Mouse (Mus musculus): ENCODE measurements around the gene Il3ra. TPM values are rescaled to one million over a fixed set of nuclear protein-coding genes. Genes with fewer than 3 reads are reported as not detected.

Il3ra gene
- polyA plus RNA-seq (2015; fragmentation: Nextera tagmentation; extraction: Ambion mirVana), result 2.1 TPM in 2 replicates

- no peaks in the 10 kb centered on the region for H3K27me3 ChIP-seq
- peak; percentile 70 for ATAC-seq (replicated peaks)
- no peaks in the 10 kb centered on the region for H3K36me3 ChIP-seq
- H3K27ac ChIP-seq (replicated peaks), result peak within 1 kb of the TSS; percentile 44
- peak within 1 kb of the TSS; percentile 49 for H3K9ac ChIP-seq (replicated peaks)
- H3K4me3 ChIP-seq, result peak within 1 kb of the TSS; percentile 69
- H3K4me1 ChIP-seq, result 0 out of 2 replicates have a peak, but pooled peaks cover 7% of the 10 kb centered on the region
- 3% methylated on average over 62 of the region's 69 CpGs for WGBS
- H3K9me3 ChIP-seq, result peaks cover 11% of the 10 kb centered on the region; the same call in 1 of the 2 replicates
- H3K4me2 ChIP-seq (replicated peaks), result peak within 1 kb of the TSS; percentile 74
Measured at GRCm38 (mm10) chr14:14345948-14346812, at the start of gene Il3ra. Il3ra (plus strand) TSS chr14:14346275.

- 66% methylated on average over 16 of the region's 16 CpGs for WGBS
- Histone ChIP-seq H3K27me3 (no peaks in the 10 kb centered on the region), H3K4me1 (no peaks in the 10 kb centered on the region), H3K36me3 (no peaks in the 10 kb centered on the region), H3K27ac (replicated peaks) (no peak overlapping the region), H3K9ac (replicated peaks) (no peak overlapping the region), H3K4me2 (replicated peaks) (no peak overlapping the region; the same call in 1 of the 2 replicates), H3K4me3 (0 out of 2 replicates have a peak overlapping the region, but pooled peaks have one; percentile 15), H3K9me3 (no peaks in the 10 kb centered on the region)
- no peak for ATAC-seq (replicated peaks)
Measured at GRCm38 (mm10) chr14:14308938-14309337, 37.1 kb upstream of the Il3ra start.

DNA sequence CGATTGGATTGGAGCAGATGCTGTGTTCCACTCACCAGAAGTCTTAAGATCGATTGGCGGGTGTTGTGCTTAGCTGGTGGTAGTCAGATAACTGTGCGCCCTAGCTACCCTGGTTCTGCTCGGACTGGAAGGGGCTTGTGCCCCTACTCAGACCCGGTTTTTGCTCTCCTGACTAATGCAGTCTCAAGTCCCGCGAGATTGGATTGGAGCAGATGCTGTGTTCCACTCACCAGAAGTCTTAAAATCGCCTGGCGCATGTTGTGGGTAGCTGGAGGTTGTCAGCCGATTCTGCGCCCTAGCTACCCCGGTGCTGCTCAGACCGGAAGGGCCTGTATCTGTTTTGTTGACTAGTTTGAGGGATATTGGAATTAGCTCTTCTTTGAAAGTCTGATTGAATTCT, 36.7 kb upstream of the Il3ra start:
- Histone ChIP-seq H3K4me1 (no peaks in the 10 kb centered on the region), H3K9ac (replicated peaks) (no peak overlapping the region), H3K27me3 (no peaks in the 10 kb centered on the region), H3K27ac (replicated peaks) (no peak overlapping the region), H3K4me2 (replicated peaks) (no peak overlapping the region; the same call in 1 of the 2 replicates), H3K36me3 (no peaks in the 10 kb centered on the region), H3K9me3 (no peaks in the 10 kb centered on the region), H3K4me3 (no peak overlapping the region)
- 66% methylated on average over 14 of the region's 14 CpGs for WGBS
- no peak for ATAC-seq (replicated peaks)

GRCm38 (mm10) chr14:14322528-14322927, 23.5 kb upstream of the Il3ra start, which contains the start of gene Olfr31:
Olfr31 (plus strand) TSS chr14:14322828.
- H3K4me3 ChIP-seq, result no peak within 1 kb of the TSS
- no peaks in the 10 kb centered on the region for H3K9me3 ChIP-seq
- H3K27me3 ChIP-seq, result no peaks in the 10 kb centered on the region
- ATAC-seq (replicated peaks), result no peak
- H3K4me2 ChIP-seq (replicated peaks), result no peak within 1 kb of the TSS
- no peak within 1 kb of the TSS for H3K9ac ChIP-seq (replicated peaks)
- H3K36me3 ChIP-seq, result no peaks in the 10 kb centered on the region
- H3K27ac ChIP-seq (replicated peaks), result no peak within 1 kb of the TSS
- no peaks in the 10 kb centered on the region for H3K4me1 ChIP-seq

- Histone ChIP-seq H3K27ac (replicated peaks) (peak overlapping the region; percentile 44), H3K36me3 (no peaks in the 10 kb centered on the region), H3K4me2 (replicated peaks) (peak overlapping the region; percentile 74), H3K9me3 (peaks cover 8% of the 10 kb centered on the region; the same call in 1 of the 2 replicates), H3K27me3 (no peaks in the 10 kb centered on the region), H3K9ac (replicated peaks) (peak overlapping the region; percentile 49), H3K4me3 (peak overlapping the region; percentile 69), H3K4me1 (0 out of 2 replicates have a peak, but pooled peaks cover 7% of the 10 kb centered on the region)
- 4% methylated on average over 40 of the region's 40 CpGs for WGBS
- ATAC-seq (replicated peaks), result peak; percentile 80
Measured at GRCm38 (mm10) chr14:14345113-14345871, 783 bp upstream of the Il3ra start.

GRCm38 (mm10) chr14:14346813-14347100, 682 bp downstream of the Il3ra start:
- H3K36me3 ChIP-seq, result no peaks in the 10 kb centered on the region
- peak; percentile 18 for ATAC-seq (replicated peaks)
- peak overlapping the region; percentile 69 for H3K4me3 ChIP-seq
- H3K4me2 ChIP-seq (replicated peaks), result peak overlapping the region; percentile 74
- H3K27ac ChIP-seq (replicated peaks), result 0 out of 2 replicates have a peak overlapping the region, but pooled peaks have one; percentile 44
- 26% methylated on average over 16 of the region's 16 CpGs for WGBS
- H3K27me3 ChIP-seq, result no peaks in the 10 kb centered on the region
- 0 out of 2 replicates have a peak, but pooled peaks cover 7% of the 10 kb centered on the region for H3K4me1 ChIP-seq
- peak overlapping the region; percentile 49 for H3K9ac ChIP-seq (replicated peaks)
- peaks cover 11% of the 10 kb centered on the region; the same call in 1 of the 2 replicates for H3K9me3 ChIP-seq

GRCm38 (mm10) chr14:14347151-14347835, 1.2 kb downstream of the Il3ra start:
- peak overlapping the region; percentile 74; the same call in 1 of the 2 replicates for H3K4me2 ChIP-seq (replicated peaks)
- ATAC-seq (replicated peaks), result peak; percentile 4
- no peak overlapping the region for H3K27ac ChIP-seq (replicated peaks)
- H3K36me3 ChIP-seq, result no peaks in the 10 kb centered on the region
- 0 out of 2 replicates have a peak, but pooled peaks cover 7% of the 10 kb centered on the region for H3K4me1 ChIP-seq
- WGBS, result 83% methylated on average over 17 of the region's 17 CpGs
- H3K9me3 ChIP-seq, result peaks cover 11% of the 10 kb centered on the region; the same call in 1 of the 2 replicates
- H3K27me3 ChIP-seq, result no peaks in the 10 kb centered on the region
- no peak overlapping the region for H3K9ac ChIP-seq (replicated peaks)
- peak overlapping the region; percentile 69 for H3K4me3 ChIP-seq

- H3K27ac ChIP-seq (replicated peaks), result no peak overlapping the region
- 0 out of 2 replicates have a peak, but pooled peaks cover 7% of the 10 kb centered on the region for H3K4me1 ChIP-seq
- H3K27me3 ChIP-seq, result no peaks in the 10 kb centered on the region
- H3K4me2 ChIP-seq (replicated peaks), result no peak overlapping the region
- 93% methylated on average over 14 of the region's 14 CpGs for WGBS
- H3K36me3 ChIP-seq, result no peaks in the 10 kb centered on the region
- no peak overlapping the region for H3K4me3 ChIP-seq
- ATAC-seq (replicated peaks), result no peak
- H3K9ac ChIP-seq (replicated peaks), result no peak overlapping the region
- H3K9me3 ChIP-seq, result peaks cover 15% of the 10 kb centered on the region; the same call in 1 of the 2 replicates
Measured at GRCm38 (mm10) chr14:14347836-14348621, 2.0 kb downstream of the Il3ra start.

- no peak overlapping the region for H3K27ac ChIP-seq (replicated peaks)
- no peaks in the 10 kb centered on the region for H3K36me3 ChIP-seq
- 0 out of 2 replicates have a peak, but pooled peaks cover 7% of the 10 kb centered on the region for H3K4me1 ChIP-seq
- no peak overlapping the region for H3K4me2 ChIP-seq (replicated peaks)
- no peak overlapping the region for H3K9ac ChIP-seq (replicated peaks)
- H3K27me3 ChIP-seq, result no peaks in the 10 kb centered on the region
- peaks cover 21% of the 10 kb centered on the region for H3K9me3 ChIP-seq
- ATAC-seq (replicated peaks), result no peak
- 95% methylated on average over 26 of the region's 26 CpGs for WGBS
- H3K4me3 ChIP-seq, result no peak overlapping the region
Measured at GRCm38 (mm10) chr14:14348674-14349401, 2.8 kb downstream of the Il3ra start.

DNA sequence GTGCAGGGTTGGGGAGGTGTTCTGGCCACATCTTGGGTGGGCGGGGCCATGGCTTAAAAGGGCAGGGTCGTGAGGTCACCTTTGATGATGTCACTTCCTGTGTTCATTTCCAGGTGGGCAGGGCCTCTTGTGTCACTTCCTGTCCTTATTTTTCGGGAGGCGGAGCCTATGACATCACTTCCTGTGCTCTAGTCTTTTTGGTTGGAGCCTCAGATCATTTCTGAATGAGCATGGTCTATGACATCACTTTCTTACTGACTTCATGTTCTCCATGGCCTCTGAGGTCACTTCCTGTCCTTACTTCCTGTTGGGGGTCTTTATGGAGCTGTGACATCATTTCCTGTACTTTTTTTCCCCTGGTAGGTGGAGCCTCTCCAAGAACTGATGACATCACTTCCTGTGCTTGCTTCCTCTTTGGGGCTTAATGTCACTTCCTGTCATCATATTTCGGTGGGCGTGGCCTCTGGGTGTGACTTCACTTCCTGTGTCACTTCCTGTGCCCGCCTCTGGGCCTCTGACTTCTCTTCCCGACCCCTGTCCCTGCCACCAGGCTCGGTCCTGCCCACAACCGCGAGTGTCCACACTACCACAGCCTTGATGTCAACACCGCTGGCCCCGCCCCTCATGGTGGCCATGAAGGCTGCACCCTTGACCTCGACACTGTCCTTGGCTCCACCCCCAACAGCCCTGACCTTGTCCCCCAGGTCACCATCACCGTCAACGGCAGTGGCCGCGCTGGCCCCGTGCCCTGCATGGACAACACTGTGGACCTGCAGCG, 3.6 kb downstream of the Il3ra start:
- 96% methylated on average over 20 of the region's 20 CpGs for WGBS
- Histone ChIP-seq H3K9me3 (peaks cover 24% of the 10 kb centered on the region), H3K27ac (replicated peaks) (no peak overlapping the region), H3K4me3 (no peak overlapping the region), H3K36me3 (no peaks in the 10 kb centered on the region), H3K9ac (replicated peaks) (no peak overlapping the region), H3K4me1 (0 out of 2 replicates have a peak, but pooled peaks cover 7% of the 10 kb centered on the region), H3K4me2 (replicated peaks) (no peak overlapping the region), H3K27me3 (no peaks in the 10 kb centered on the region)
- ATAC-seq (replicated peaks), result no peak
